Comparison of ENCODE assay signal across 9 mouse cellular contexts in genomic region chr2:126599005-126599404, GRCm38 (mm10). TPM values are rescaled to one million over a fixed set of nuclear protein-coding genes. Genes with fewer than 3 reads are reported as not detected.
DNase-seq lines count a peak whose midpoint lies in the region; ATAC-seq and TF ChIP-seq lines count a peak whose summit lies in the region.
"Had no signal": no experiment of that assay in that cellular context is flagged by ENCODE, and none has a peak within 500 bp of the region (broad histone marks: within the 10 kb centered on the region; RNA-seq: fewer than 3 reads in every experiment).

No protein-coding gene starts in this region.

- peak; percentile 46 for TF ChIP-seq CTCF in gastrocnemius, adult 2 months (IDR thresholded peaks at IDR 0.05)
- TF ChIP-seq CTCF in bone marrow, adult 2 months (IDR thresholded peaks at IDR 0.05; ENCODE audit: control insufficient read depth, insufficient read depth, low read length), result peak; percentile 41

- DNase-seq in gastrocnemius, adult 2 months, result no peak
- DNase-seq in gastrocnemius, postnatal 4 days (ENCODE audit: low spot score in 2 of 2), result no peak
- peak; percentile 38 for DNase-seq in 3T3-L1 (ENCODE audit: low read depth, low spot score)
- DNase-seq in right cerebral cortex, postnatal 10 days (ENCODE audit: low spot score in 2 of 2), result no peak
- no peak for DNase-seq in cerebellum, postnatal 4 days (ENCODE audit: low spot score in 2 of 2)
- DNase-seq in gastrocnemius, postnatal 14 days, result no peak
- DNase-seq: liver, embryonic 13.5 days had no signal

- no peaks in the 10 kb centered on the region for H3K9me3 ChIP-seq in limb, embryonic 15.5 days
- H3K9me3 ChIP-seq: liver, embryonic 13.5 days had no signal

- 13% methylated on average over 3 of the region's 3 CpGs for WGBS in bone marrow, adult 2 months
- WGBS in limb, embryonic 15.5 days, result 5% methylated on average over 3 of the region's 3 CpGs

- no peak for ATAC-seq in limb, embryonic 15.5 days (ENCODE audit: insufficient number of reproducible peaks, low FRiP score, low TSS enrichment, low read depth)

- H3K4me1 ChIP-seq in bone marrow, adult 2 months (ENCODE audit: control insufficient read depth, insufficient read depth, low read length), result peaks cover 5% of the 10 kb centered on the region; the same call in 1 of the 2 replicates
- H3K4me1 ChIP-seq in limb, embryonic 15.5 days, result peaks cover 8% of the 10 kb centered on the region

- TF ChIP-seq POLR2A in bone marrow, adult 2 months (IDR thresholded peaks at IDR 0.05; ENCODE audit: borderline replicate concordance, control insufficient read depth, low read depth, low read length), result no peak

- H3K27ac ChIP-seq in gastrocnemius, adult 2 months, result no peak overlapping the region
- H3K27ac ChIP-seq in bone marrow, adult 2 months (ENCODE audit: control insufficient read depth, insufficient read depth, low read depth, low read length, poor library complexity), result no peak overlapping the region
- no peak overlapping the region for H3K27ac ChIP-seq in limb, embryonic 15.5 days
- H3K27ac ChIP-seq: liver, embryonic 13.5 days had no signal

- H3K4me3 ChIP-seq in gastrocnemius, adult 2 months, result no peak overlapping the region
- H3K4me3 ChIP-seq in bone marrow, adult 2 months (replicated peaks; ENCODE audit: control insufficient read depth, low read depth, low read length), result no peak overlapping the region
- no peak overlapping the region; the same call in 1 of the 2 replicates for H3K4me3 ChIP-seq in limb, embryonic 15.5 days
- H3K4me3 ChIP-seq: liver, embryonic 13.5 days had no signal

- intact Hi-C loops in gastrocnemius, adult 2 months (cut with DNase I), result loop anchor here (5.0 kb wide), 1 partner anchor 183 kb away; the partner anchor contains the start of gene Usp50
- intact Hi-C loops in gastrocnemius, postnatal 14 days (cut with DNase I; ENCODE audit: low total_unique reads), result loop anchor here (10.0 kb wide), 2 partner anchors 66 to 186 kb away; partner anchors contain the start of gene Usp50

- no peaks in the 10 kb centered on the region for H3K36me3 ChIP-seq in limb, embryonic 15.5 days
- H3K36me3 ChIP-seq: liver, embryonic 13.5 days had no signal

- no peak overlapping the region for H3K9ac ChIP-seq in limb, embryonic 15.5 days
- H3K9ac ChIP-seq: liver, embryonic 13.5 days had no signal

- 0 out of 2 replicates have a peak overlapping the region, but pooled peaks have one; percentile 27 for H3K4me2 ChIP-seq in limb, embryonic 15.5 days
- H3K4me2 ChIP-seq: liver, embryonic 13.5 days had no signal

- no peaks in the 10 kb centered on the region for H3K27me3 ChIP-seq in limb, embryonic 15.5 days

RNA-seq across cellular contexts. Expression of gene Hdc, which starts 20.1 kb away (rescaled TPM):
- 1 to 10 TPM in 1 of 2 experiments, under 1 TPM in 1; 0.15 to 1.0 TPM for total RNA-seq in gastrocnemius, adult 2 months (2021)
- 1 to 10 TPM; 2.9 to 3.5 TPM for total RNA-seq in gastrocnemius, postnatal 4 days (2021)
- 14.8 and 39.7 TPM in 2 replicates for polyA plus RNA-seq in bone marrow, adult 2 months (2011; ENCODE audit: insufficient read depth, insufficient read length, low replicate concordance, missing spikeins)
- polyA plus RNA-seq in limb, embryonic 15.5 days (2015; fragmentation: Nextera tagmentation; extraction: Ambion mirVana), result 151 and 153 TPM in 2 replicates
- total RNA-seq in gastrocnemius, postnatal 14 days (2021), result 1 to 10 TPM in 1 of 2 experiments, under 1 TPM in 1; 0.37 to 1.5 TPM

RNA-seq across cellular contexts. Expression of gene Slc27a2, which starts 46.8 kb away (rescaled TPM):
- not detected for total RNA-seq in gastrocnemius, adult 2 months (2021)
- total RNA-seq in gastrocnemius, postnatal 4 days (2021), result under 1 TPM; 0.54 to 0.96 TPM
- 0.77 and 13.0 TPM in 2 replicates for polyA plus RNA-seq in bone marrow, adult 2 months (2011; ENCODE audit: insufficient read depth, insufficient read length, low replicate concordance, missing spikeins)
- 0.27 and 0.34 TPM in 2 replicates for polyA plus RNA-seq in limb, embryonic 15.5 days (2015; fragmentation: Nextera tagmentation; extraction: Ambion mirVana)
- under 1 TPM in 1 of 2 experiments, not detected in 1; 0.21 TPM for total RNA-seq in gastrocnemius, postnatal 14 days (2021)
